Mouse (Mus musculus) ES-E14 (cell line): ENCODE measurements at regions not wholly inside any gene's neighbourhood (a gene's known extent, or its start where the extent isn't known, plus 50 kb on each side); places are given as distances from the start of the nearest gene placed in this dataset.

Experiments
- HCFC1 ChIP-seq: IDR thresholded peaks from 2 replicates; pipeline ENCODE4 v1.6.1; 2012; ENCODE audit warnings: low read length, inconsistent platforms, borderline replicate concordance; ENCODE audit not compliant: insufficient read depth
- MAFK ChIP-seq: IDR thresholded peaks from 2 replicates; pipeline ENCODE4 v1.6.1; 2014; ENCODE audit warnings: mild to moderate bottlenecking, low read depth, low read length, inconsistent platforms; ENCODE audit not compliant: insufficient read depth
- ZNF384 ChIP-seq: IDR thresholded peaks from 2 replicates; pipeline ENCODE4 v1.6.1; 2012; ENCODE audit warnings: low read depth, low read length, inconsistent platforms

GRCm38 (mm10) chr15:31798863-31799262, 197.2 kb downstream of the Fam173b start:
- no peak for TF ChIP-seq ZNF384
- no peak for TF ChIP-seq MAFK
- TF ChIP-seq HCFC1: no peak
